Mouse (Mus musculus) liver, embryonic 15.5 days (tissue): ENCODE measurements around the gene Sgms2. TPM values are rescaled to one million over a fixed set of nuclear protein-coding genes. Genes with fewer than 3 reads are reported as not detected.
A peak's percentile ranks its signal among the peaks of the same experiment; 100 is the strongest.

Experiments used
- ATAC-seq: fragments of 200-750 bp; cut with Nextera tagmentation; 2 replicates; pipeline ENCODE4 v1.8.0; 2017; ENCODE audit warnings: moderate number of reproducible peaks, mild to moderate bottlenecking, moderate library complexity; ENCODE audit not compliant: insufficient read depth
- H3K27ac ChIP-seq: fragments of 300-500 bp; sonication (generic); replicated peaks from 2 replicates; pipeline ENCODE4 v1.5.1; 2015; ENCODE audit warnings: mild to moderate bottlenecking, inconsistent platforms
- H3K27me3 ChIP-seq: fragments of 300-500 bp; sonication (generic); 2 replicates; pipeline ENCODE4 v1.6.1; 2015; ENCODE audit warnings: mild to moderate bottlenecking, inconsistent platforms
- H3K36me3 ChIP-seq: fragments of 300-500 bp; sonication (generic); replicated peaks from 2 replicates; pipeline ENCODE4 v1.6.1; 2015; ENCODE audit warnings: moderate library complexity, mild to moderate bottlenecking, inconsistent platforms
- H3K4me1 ChIP-seq: fragments of 300-500 bp; sonication (generic); replicated peaks from 2 replicates; pipeline ENCODE4 v1.6.1; 2015; ENCODE audit warnings: inconsistent platforms
- H3K4me2 ChIP-seq: fragments of 300-500 bp; sonication (generic); 2 replicates; pipeline ENCODE4 v1.6.1; 2015; ENCODE audit warnings: moderate library complexity, mild to moderate bottlenecking, inconsistent platforms
- H3K4me3 ChIP-seq: fragments of 300-500 bp; sonication (generic); replicated peaks from 2 replicates; pipeline ENCODE4 v1.5.1; 2015; ENCODE audit warnings: mild to moderate bottlenecking, inconsistent platforms
- H3K9ac ChIP-seq: fragments of 300-500 bp; sonication (generic); 2 replicates; pipeline ENCODE4 v1.6.1; 2015; ENCODE audit warnings: moderate library complexity, mild to moderate bottlenecking, inconsistent platforms
- H3K9me3 ChIP-seq: fragments of 300-500 bp; sonication (generic); replicated peaks from 2 replicates; pipeline ENCODE4 v1.6.1; 2016; ENCODE audit warnings: inconsistent platforms
- WGBS: fragments of 180-500 bp; shearing (Covaris S2); methylation state at CpG from one replicate; pipeline ENCODE4 v1.1.7; 2015; ENCODE audit warnings: mixed read lengths; ENCODE audit not compliant: insufficient replicate concordance; 5-methylcytosine and 5-hydroxymethylcytosine counted together
- polyA plus RNA-seq: library from polyadenylated mRNA; unstranded; fragments of >200 nt; fragmentation: Nextera tagmentation; extraction: Ambion mirVana; gene quantifications from 2 replicates; pipeline ENCODE4 v1.2.1, GENCODE M21; 2015

Gene Sgms2
- polyA plus RNA-seq = 4.4 and 4.7 TPM in 2 replicates

DNA sequence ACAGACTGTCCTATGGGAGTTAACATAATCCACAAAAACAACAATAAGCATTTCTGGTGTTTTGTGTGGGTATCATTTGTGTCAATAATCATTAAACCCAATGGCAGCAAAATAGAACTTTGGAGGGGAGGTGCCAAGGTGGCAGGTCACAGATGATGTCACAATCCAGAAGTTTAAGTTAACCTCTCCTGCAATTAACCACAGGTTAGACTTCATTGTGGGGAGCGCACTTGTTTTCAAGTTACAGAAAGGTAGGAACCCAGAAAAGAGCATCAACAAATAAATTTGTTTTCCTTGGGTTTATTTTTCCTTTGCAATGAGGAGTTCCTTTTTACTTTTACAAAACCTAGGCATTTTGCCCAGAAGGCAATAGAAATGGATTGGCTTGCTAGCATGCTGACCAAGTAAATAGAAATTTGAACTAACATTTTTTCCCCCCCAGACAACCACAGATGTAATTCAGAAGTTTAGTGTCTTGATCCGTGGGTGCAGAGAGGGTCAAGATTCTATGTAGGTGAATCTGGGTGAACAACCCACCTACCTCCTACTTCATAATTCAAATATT is at the start of gene Sgms2:
Gene Sgms2 (minus strand): TSS at position 51 of the 565 bp plus-strand sequence.
- H3K27ac ChIP-seq = peak within 1 kb of the TSS; percentile 72
- no peak for ATAC-seq
- peak within 1 kb of the TSS; percentile 63 for H3K4me2 ChIP-seq
- H3K27me3 ChIP-seq = peaks cover 48% of the 10 kb centered on the region
- H3K4me1 ChIP-seq = 0 out of 2 replicates have a peak, but pooled peaks cover 11% of the 10 kb centered on the region
- no peaks in the 10 kb centered on the region for H3K9me3 ChIP-seq
- 66% methylated on average over 2 of the region's 2 CpGs for WGBS
- peak within 1 kb of the TSS; percentile 35; the same call in 1 of the 2 replicates for H3K9ac ChIP-seq
- peak within 1 kb of the TSS; percentile 62 for H3K4me3 ChIP-seq
- no peaks in the 10 kb centered on the region for H3K36me3 ChIP-seq

DNA sequence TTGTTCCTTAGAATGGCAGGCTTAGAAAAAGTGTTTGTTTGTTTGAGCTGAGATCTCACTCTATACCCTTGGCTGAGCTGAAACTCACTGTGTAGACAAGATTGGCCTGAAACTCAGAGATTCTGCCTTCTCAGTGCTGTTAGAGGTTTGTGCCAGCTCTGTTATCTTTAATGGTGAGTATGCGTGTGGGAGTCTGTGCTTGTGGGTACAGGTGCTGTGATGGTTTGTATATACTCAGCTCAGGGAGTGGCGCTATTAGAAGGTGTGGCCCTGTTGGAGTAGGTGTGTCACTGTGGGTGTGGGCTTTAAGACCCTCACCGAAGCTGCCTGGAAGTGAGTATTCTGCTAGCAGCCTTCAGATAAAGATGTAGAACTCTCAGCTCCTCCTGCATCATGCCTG is 34.0 kb upstream of the Sgms2 start:
- Histone ChIP-seq H3K27ac (no peak overlapping the region), H3K27me3 (no peaks in the 10 kb centered on the region), H3K4me2 (no peak overlapping the region), H3K4me1 (no peaks in the 10 kb centered on the region), H3K4me3 (no peak overlapping the region), H3K9ac (no peak overlapping the region), H3K9me3 (no peaks in the 10 kb centered on the region), H3K36me3 (no peaks in the 10 kb centered on the region)
- 56% methylated on average over 3 of the region's 3 CpGs for WGBS
- ATAC-seq = no peak

DNA sequence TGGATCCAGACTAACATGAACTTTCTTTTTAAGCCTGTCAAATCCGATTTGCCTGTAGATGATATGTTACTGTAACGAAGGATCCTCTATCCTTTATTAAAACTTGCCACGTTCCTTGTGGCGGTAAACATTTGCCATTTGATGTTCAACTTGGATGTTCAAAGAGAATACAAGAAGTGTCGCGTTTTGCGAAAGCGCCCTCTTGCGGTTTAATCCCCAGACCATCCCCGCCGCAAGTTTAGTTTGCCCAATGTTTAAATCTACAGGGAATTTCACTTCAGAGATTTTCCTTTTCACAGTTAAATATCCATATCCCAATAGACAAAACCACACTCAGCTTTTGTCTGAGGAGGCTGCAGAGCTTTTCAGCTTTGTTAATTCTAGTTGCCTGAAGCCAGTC is 33.6 kb upstream of the Sgms2 start:
- Histone ChIP-seq H3K9ac (no peak overlapping the region), H3K27me3 (no peaks in the 10 kb centered on the region), H3K4me3 (no peak overlapping the region), H3K4me2 (no peak overlapping the region), H3K27ac (no peak overlapping the region), H3K36me3 (no peaks in the 10 kb centered on the region), H3K4me1 (no peaks in the 10 kb centered on the region), H3K9me3 (no peaks in the 10 kb centered on the region)
- no peak for ATAC-seq
- WGBS = 13% methylated on average over 11 of the region's 11 CpGs

DNA sequence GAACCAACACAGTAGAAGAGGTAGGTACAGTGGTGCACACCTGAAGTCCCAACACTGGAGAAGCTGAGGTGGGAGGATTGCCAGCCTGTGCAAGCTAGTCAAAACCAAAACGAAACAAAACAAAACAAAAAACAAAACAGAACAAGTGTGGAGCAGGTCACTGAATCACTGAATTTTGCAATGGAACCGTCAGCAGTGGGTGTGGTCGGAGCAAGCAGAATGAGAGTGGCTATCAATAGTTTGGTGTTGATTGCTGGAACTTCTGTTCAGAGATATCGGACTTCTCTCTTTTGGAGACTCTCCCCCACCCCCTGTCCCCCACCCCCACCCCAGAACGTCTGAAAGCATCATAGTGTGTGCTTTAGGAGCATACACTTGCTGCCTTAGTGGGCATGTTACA is 33.0 kb upstream of the Sgms2 start:
- no peaks in the 10 kb centered on the region for H3K4me1 ChIP-seq
- 50% methylated on average over 5 of the region's 5 CpGs for WGBS
- no peak for ATAC-seq

DNA sequence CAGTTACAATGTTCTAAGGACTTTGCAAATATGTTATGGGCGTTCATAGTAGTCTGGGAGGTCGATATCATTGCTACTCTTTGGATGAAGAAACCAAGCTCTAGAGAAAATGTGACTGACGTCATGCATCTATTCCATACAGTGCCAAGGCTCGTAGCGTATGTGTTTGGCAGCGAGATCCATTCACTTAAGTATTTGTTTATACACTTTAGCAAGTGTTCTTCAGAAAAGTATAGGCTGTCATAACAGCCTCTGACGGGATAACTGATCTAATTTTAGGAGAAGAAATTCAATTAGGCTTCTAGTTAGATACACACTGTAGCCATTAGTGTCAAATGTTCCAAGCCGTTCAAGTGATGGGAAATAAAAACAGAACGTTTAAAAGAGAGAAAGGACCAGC is 32.5 kb upstream of the Sgms2 start:
- Histone ChIP-seq H3K4me3 (no peak overlapping the region), H3K36me3 (no peaks in the 10 kb centered on the region), H3K9me3 (no peaks in the 10 kb centered on the region), H3K27me3 (no peaks in the 10 kb centered on the region), H3K4me1 (no peaks in the 10 kb centered on the region), H3K4me2 (no peak overlapping the region), H3K9ac (no peak overlapping the region), H3K27ac (no peak overlapping the region)
- ATAC-seq = no peak
- 63% methylated on average over 9 of the region's 9 CpGs for WGBS

More for the DNA sequence above, 33.0 kb upstream of the Sgms2 start:
- Histone ChIP-seq H3K4me3 (no peak overlapping the region), H3K27ac (no peak overlapping the region), H3K36me3 (no peaks in the 10 kb centered on the region), H3K27me3 (no peaks in the 10 kb centered on the region), H3K9ac (no peak overlapping the region), H3K4me2 (no peak overlapping the region), H3K9me3 (no peaks in the 10 kb centered on the region)

DNA sequence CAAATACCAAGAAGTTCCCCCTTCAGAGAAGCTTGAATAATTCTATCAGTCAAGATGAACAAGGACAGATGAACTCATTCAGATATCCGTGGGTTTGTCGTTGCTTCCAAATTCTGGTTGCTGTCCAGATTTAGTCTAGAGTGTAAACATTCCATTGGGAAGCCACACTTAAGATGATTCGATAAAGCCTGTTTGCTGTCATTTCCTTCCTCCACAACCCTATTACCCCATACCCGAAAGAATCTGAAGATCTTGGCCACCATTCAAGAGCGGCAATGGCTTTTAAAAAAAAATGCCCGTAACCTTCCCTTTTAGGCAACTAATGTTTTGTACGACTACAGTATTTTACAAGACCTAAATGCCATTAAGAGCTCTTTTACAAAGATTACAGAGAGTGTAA is 31.0 kb upstream of the Sgms2 start:
- Histone ChIP-seq H3K9me3 (no peaks in the 10 kb centered on the region), H3K36me3 (no peaks in the 10 kb centered on the region), H3K27me3 (no peaks in the 10 kb centered on the region), H3K27ac (no peak overlapping the region), H3K4me2 (no peak overlapping the region), H3K4me1 (no peaks in the 10 kb centered on the region), H3K4me3 (no peak overlapping the region), H3K9ac (no peak overlapping the region)
- WGBS = 54% methylated on average over 7 of the region's 7 CpGs
- ATAC-seq = no peak

DNA sequence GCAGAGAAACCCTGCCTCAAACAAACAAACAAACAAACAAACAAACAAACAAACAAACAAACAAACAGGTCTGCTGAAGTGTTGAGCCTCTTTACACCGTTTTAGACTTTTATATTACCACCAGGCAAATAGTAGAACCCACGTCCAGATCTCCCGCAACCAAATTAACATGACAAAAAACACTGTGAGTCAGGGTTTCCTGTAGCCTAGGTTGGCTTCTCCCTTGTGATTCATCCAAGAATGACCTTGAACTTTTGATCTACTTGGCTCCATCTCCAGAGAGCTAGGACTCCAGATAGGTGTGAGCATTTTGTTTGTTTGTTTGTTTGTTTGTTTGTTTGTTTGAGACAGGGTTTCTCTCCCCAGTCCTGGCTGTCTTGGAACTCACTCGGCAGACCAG is 30.0 kb upstream of the Sgms2 start:
- no peak for ATAC-seq
- no peak overlapping the region for H3K4me3 ChIP-seq
- WGBS = 58% methylated on average over 4 of the region's 4 CpGs
- no peak overlapping the region for H3K4me2 ChIP-seq
- no peaks in the 10 kb centered on the region for H3K27me3 ChIP-seq
- H3K4me1 ChIP-seq = no peaks in the 10 kb centered on the region
- H3K9ac ChIP-seq = no peak overlapping the region
- no peaks in the 10 kb centered on the region for H3K36me3 ChIP-seq
- no peak overlapping the region for H3K27ac ChIP-seq
- H3K9me3 ChIP-seq = no peaks in the 10 kb centered on the region

DNA sequence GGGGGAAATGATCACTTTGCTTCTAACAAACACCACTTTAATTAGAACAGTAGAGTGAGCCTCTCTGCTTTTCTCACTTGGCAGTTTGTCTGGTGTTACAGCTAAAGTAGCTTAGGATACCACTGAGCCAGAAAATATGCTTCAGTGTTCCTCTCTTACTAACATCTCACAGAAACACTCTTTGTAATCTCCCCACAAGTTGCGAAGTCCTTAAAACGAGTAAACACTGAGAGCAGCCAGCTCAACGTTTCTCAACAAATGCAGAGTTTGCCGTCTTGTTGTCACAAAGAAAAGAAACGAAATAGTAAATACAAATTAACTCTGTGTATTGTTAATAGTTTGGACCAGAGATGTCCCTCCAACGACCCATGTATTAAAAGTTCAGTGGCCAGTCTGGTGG is 26.5 kb upstream of the Sgms2 start:
- Histone ChIP-seq H3K4me2 (no peak overlapping the region), H3K9me3 (no peaks in the 10 kb centered on the region), H3K4me1 (no peaks in the 10 kb centered on the region)

DNA sequence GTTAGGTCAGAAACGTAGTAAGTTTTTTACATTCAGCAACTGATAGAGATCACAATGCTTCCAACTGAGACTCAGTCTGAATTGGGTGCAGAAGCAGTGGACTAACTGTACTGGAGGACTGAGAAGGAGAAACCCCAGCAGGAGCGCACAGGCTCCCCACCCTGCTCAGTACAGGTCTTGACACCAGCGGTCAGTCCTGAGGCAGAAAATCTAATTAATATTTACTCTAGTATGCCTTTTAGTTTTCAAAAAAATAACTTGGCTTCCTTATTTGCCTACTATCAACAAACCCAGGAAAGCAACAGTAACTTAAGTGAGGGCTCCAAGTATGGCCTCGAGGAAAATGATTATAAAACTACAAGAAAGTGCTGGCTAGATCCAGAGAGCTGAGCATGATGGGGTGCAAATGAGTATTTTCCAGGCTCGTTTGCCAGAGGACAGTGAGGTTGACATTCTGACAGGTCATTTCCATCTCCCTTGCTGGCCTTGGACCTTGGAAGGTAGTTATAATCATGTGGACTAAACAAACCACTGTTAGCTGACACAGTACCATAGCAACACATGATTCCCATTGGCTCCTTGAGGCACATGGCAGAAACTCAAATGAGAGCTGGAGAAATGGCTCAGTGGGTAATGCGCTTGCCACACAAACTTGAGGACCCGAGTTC is 25.3 kb upstream of the Sgms2 start:
- Histone ChIP-seq H3K4me1 (no peaks in the 10 kb centered on the region), H3K9ac (no peak overlapping the region), H3K4me3 (no peak overlapping the region), H3K4me2 (no peak overlapping the region), H3K27me3 (no peaks in the 10 kb centered on the region), H3K9me3 (no peaks in the 10 kb centered on the region), H3K36me3 (no peaks in the 10 kb centered on the region), H3K27ac (no peak overlapping the region)
- no peak for ATAC-seq
- 56% methylated on average over 7 of the region's 7 CpGs for WGBS

More for the DNA sequence above, 26.5 kb upstream of the Sgms2 start:
- WGBS = 55% methylated on average over 6 of the region's 6 CpGs
- H3K36me3 ChIP-seq = no peaks in the 10 kb centered on the region
- no peak overlapping the region for H3K4me3 ChIP-seq
- H3K27ac ChIP-seq = no peak overlapping the region
- ATAC-seq = no peak
- no peak overlapping the region for H3K9ac ChIP-seq
- H3K27me3 ChIP-seq = no peaks in the 10 kb centered on the region

DNA sequence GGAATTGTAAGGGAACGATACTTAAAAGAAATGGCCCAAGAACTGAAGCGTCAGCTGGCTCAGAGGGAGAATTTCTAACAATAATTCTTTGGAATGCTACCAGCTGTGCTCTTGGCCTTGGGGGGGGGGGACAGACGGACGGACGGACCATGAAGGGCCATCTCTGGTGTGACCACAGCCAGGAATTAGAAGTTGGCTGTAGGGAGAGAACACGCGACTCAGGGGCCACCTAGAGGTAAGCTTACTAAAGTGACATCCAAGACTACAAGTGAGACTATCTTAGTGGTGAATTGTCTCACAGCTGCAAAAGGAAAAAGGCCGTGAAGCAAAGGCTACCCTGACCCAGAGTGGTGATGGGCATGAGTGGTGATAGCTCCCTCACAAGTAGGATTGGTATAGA is 20.4 kb upstream of the Sgms2 start:
- Histone ChIP-seq H3K9me3 (no peaks in the 10 kb centered on the region), H3K4me2 (no peak overlapping the region), H3K36me3 (no peaks in the 10 kb centered on the region), H3K4me3 (no peak overlapping the region), H3K27me3 (no peaks in the 10 kb centered on the region), H3K27ac (no peak overlapping the region), H3K9ac (no peak overlapping the region), H3K4me1 (no peaks in the 10 kb centered on the region)
- WGBS = 58% methylated on average over 8 of the region's 8 CpGs
- ATAC-seq = no peak

DNA sequence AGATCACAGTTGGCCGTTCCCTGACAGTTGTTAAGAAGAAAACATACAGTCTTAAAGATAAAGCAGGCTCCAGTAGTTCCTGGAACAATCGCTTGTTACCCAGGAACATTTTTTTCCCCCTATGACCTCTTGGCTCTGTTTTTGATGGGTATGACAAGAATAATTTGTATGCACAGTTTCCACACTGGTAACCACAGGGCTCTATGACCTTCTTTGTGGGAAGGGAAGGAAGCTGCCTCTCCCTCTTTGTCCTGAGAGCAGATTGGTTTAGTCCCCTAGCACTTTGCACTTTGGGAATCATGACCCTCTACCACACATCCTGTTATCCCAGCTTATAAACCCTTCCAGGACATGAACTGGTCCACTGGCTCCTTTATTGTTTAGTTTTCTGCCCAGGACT is 16.8 kb upstream of the Sgms2 start:
- 46% methylated on average over 2 of the region's 2 CpGs for WGBS
- H3K36me3 ChIP-seq = no peaks in the 10 kb centered on the region
- no peak overlapping the region for H3K4me2 ChIP-seq
- ATAC-seq = no peak
- no peaks in the 10 kb centered on the region for H3K4me1 ChIP-seq
- no peaks in the 10 kb centered on the region for H3K27me3 ChIP-seq
- H3K9me3 ChIP-seq = no peaks in the 10 kb centered on the region
- no peak overlapping the region for H3K4me3 ChIP-seq
- no peak overlapping the region for H3K27ac ChIP-seq
- H3K9ac ChIP-seq = no peak overlapping the region
